Mouse (Mus musculus) spleen, adult 2 months (tissue): ENCODE data around the gene Neurog1.

Source experiments
- CTCF ChIP-seq: fragments of 200-500 bp; IDR thresholded peaks from 2 replicates; pipeline ENCODE4 v1.5.1; 2011; ENCODE audit warnings: mild to moderate bottlenecking, inconsistent platforms; ENCODE audit not compliant: insufficient read depth, insufficient read length, insufficient replicate concordance; ENCODE audit errors: extremely low read depth
- POLR2A ChIP-seq: fragments of 200-500 bp; IDR thresholded peaks from 2 replicates; pipeline ENCODE4 v1.6.1; 2011; ENCODE audit warnings: low read depth, low read length, inconsistent platforms

GRCm38 (mm10) chr13:56249593-56250341 lies 2.2 kb downstream of the Neurog1 start:
- TF ChIP-seq POLR2A (no peak), CTCF (no peak)
